ENCODE assay signal across 9 mouse cellular contexts in genomic region chr3:57204066-57204723, GRCm38 (mm10).
DNase-seq lines count a peak whose midpoint lies in the region; ATAC-seq and TF ChIP-seq lines count a peak whose summit lies in the region.
"Had no signal": no experiment of that assay in that cellular context is flagged by ENCODE, and none has a peak within 500 bp of the region (broad histone marks: within the 10 kb centered on the region; RNA-seq: fewer than 3 reads in every experiment).

No protein-coding gene starts in this region.

- peak; percentile 31 for TF ChIP-seq CTCF in liver, adult 2 months (IDR thresholded peaks at IDR 0.05; ENCODE audit: low read depth, low read length)

- no peaks in the 10 kb centered on the region for H3K27me3 ChIP-seq in liver, adult 2 months (ENCODE audit: control insufficient read depth, insufficient read depth, low read length)
- H3K27me3 ChIP-seq in liver, embryonic 11.5 days (replicated peaks; ENCODE audit: control insufficient read depth, insufficient read depth, low read length): no peaks in the 10 kb centered on the region
- no peaks in the 10 kb centered on the region for H3K27me3 ChIP-seq in limb, embryonic 14.5 days (ENCODE audit: control insufficient read depth, insufficient read depth, low read length)
- H3K27me3 ChIP-seq: midbrain, embryonic 12.5 days had no signal

- no peak overlapping the region for H3K4me3 ChIP-seq in liver, adult 2 months (ENCODE audit: insufficient read depth, low read depth, low read length)
- no peak overlapping the region for H3K4me3 ChIP-seq in liver, embryonic 11.5 days (ENCODE audit: low read depth, low read length)
- no peak overlapping the region for H3K4me3 ChIP-seq in limb, embryonic 14.5 days (replicated peaks; ENCODE audit: low read length)
- H3K4me3 ChIP-seq: midbrain, embryonic 12.5 days had no signal

- no peaks in the 10 kb centered on the region for H3K79me2 ChIP-seq in liver, adult 2 months (ENCODE audit: control insufficient read depth, insufficient read depth, low read length)

- no peak overlapping the region for H3K27ac ChIP-seq in liver, adult 2 months (replicated peaks; ENCODE audit: insufficient read depth, low read depth, low read length)
- no peak overlapping the region for H3K27ac ChIP-seq in liver, embryonic 11.5 days (ENCODE audit: low read depth, low read length)
- no peak overlapping the region for H3K27ac ChIP-seq in limb, embryonic 14.5 days (replicated peaks; ENCODE audit: low read depth, low read length)
- H3K27ac ChIP-seq: midbrain, embryonic 12.5 days had no signal

- no peak overlapping the region for H3K9ac ChIP-seq in liver, adult 2 months (ENCODE audit: low read depth, low read length)
- H3K9ac ChIP-seq in liver, embryonic 11.5 days (ENCODE audit: low read depth, low read length): no peak overlapping the region
- no peak overlapping the region for H3K9ac ChIP-seq in limb, embryonic 14.5 days (ENCODE audit: low read depth, low read length, severe bottlenecking)
- H3K9ac ChIP-seq: midbrain, embryonic 12.5 days had no signal

- no peaks in the 10 kb centered on the region for H3K4me1 ChIP-seq in liver, adult 2 months (ENCODE audit: control insufficient read depth, insufficient read depth, low read length)
- H3K4me1 ChIP-seq in liver, embryonic 11.5 days (replicated peaks; ENCODE audit: control insufficient read depth, insufficient read depth, low read length): no peaks in the 10 kb centered on the region
- H3K4me1 ChIP-seq in limb, embryonic 14.5 days (ENCODE audit: control insufficient read depth, insufficient read depth, low read length): no peaks in the 10 kb centered on the region
- H3K4me1 ChIP-seq: midbrain, embryonic 12.5 days had no signal

- DNase-seq in liver, adult 2 months (ENCODE audit: extremely low read depth, low read depth, low spot score): peak; percentile 41
- DNase-seq in liver, embryonic 11.5 days (ENCODE audit: low spot score): no peak
- DNase-seq in adrenal gland, postnatal 14 days: peak; percentile 49
- peak; percentile 59 for DNase-seq in embryo, embryonic 11.5 days (ENCODE audit: low read depth, low spot score)
- DNase-seq in kidney, adult 9 months: peak; percentile 64
- peak; percentile 80 for DNase-seq in limb, embryonic 14.5 days (ENCODE audit: low spot score)
- DNase-seq in right cerebral cortex, postnatal 14 days: peak; percentile 30
- no peak for DNase-seq in thymus, postnatal 10 days (ENCODE audit: low spot score in 2 of 2)

- H3K36me3 ChIP-seq in liver, adult 2 months (ENCODE audit: control insufficient read depth, insufficient read depth, low read length): no peaks in the 10 kb centered on the region
- no peaks in the 10 kb centered on the region for H3K36me3 ChIP-seq in liver, embryonic 11.5 days (ENCODE audit: control insufficient read depth, insufficient read depth, low read length)
- H3K36me3 ChIP-seq in limb, embryonic 14.5 days (ENCODE audit: control insufficient read depth, insufficient read depth, low read length): no peaks in the 10 kb centered on the region
- H3K36me3 ChIP-seq: midbrain, embryonic 12.5 days had no signal

- H3K9me3 ChIP-seq in liver, embryonic 11.5 days (ENCODE audit: control insufficient read depth, low read length): no peaks in the 10 kb centered on the region
- no peaks in the 10 kb centered on the region for H3K9me3 ChIP-seq in limb, embryonic 14.5 days (ENCODE audit: control insufficient read depth, low read length)
- H3K9me3 ChIP-seq: midbrain, embryonic 12.5 days had no signal

- ATAC-seq in liver, embryonic 11.5 days (replicated peaks; ENCODE audit: low FRiP score): no peak
- 0 out of 2 replicates have a peak, but pooled peaks have one; percentile 30 for ATAC-seq in limb, embryonic 14.5 days (ENCODE audit: low FRiP score, low read depth)

- WGBS in liver, adult 2 months: 20% methylated on average over 3 of the region's 3 CpGs
- WGBS in liver, embryonic 11.5 days: 32% methylated on average over 3 of the region's 3 CpGs
- 28% methylated on average over 3 of the region's 3 CpGs for WGBS in limb, embryonic 14.5 days

- H3K4me2 ChIP-seq in liver, embryonic 11.5 days: no peak overlapping the region
- no peak overlapping the region for H3K4me2 ChIP-seq in limb, embryonic 14.5 days (replicated peaks; ENCODE audit: low read depth, low read length, severe bottlenecking)
- H3K4me2 ChIP-seq: midbrain, embryonic 12.5 days had no signal

- no peak for TF ChIP-seq POLR2A in liver, adult 2 months (IDR thresholded peaks at IDR 0.05; ENCODE audit: extremely low read depth, insufficient read depth, low read length)
- TF ChIP-seq POLR2A in limb, embryonic 14.5 days (IDR thresholded peaks at IDR 0.05; ENCODE audit: borderline replicate concordance, extremely low read depth, insufficient read depth, insufficient read length): no peak

Comparison
In these comparisons a context has a peak if more than half of its experiments do, and no peak if none do; other contexts are left out.
1. DNase-seq: peak in liver, adult 2 months (single experiment), adrenal gland, postnatal 14 days (single experiment), embryo, embryonic 11.5 days (single experiment), kidney, adult 9 months (single experiment), limb, embryonic 14.5 days (single experiment) and right cerebral cortex, postnatal 14 days (single experiment); none in liver, embryonic 11.5 days (single experiment) and thymus, postnatal 10 days (0 of 2).